Mouse (Mus musculus) bone marrow, adult 2 months (tissue): ENCODE results near the gene Wnk2.

Experiments used
- CTCF ChIP-seq: fragments of 200-500 bp; IDR thresholded peaks from 2 replicates; pipeline ENCODE4 v1.5.1; 2011; ENCODE audit warnings: low read length, control low read depth; ENCODE audit not compliant: control insufficient read depth, insufficient read depth
- POLR2A ChIP-seq: fragments of 200-500 bp; IDR thresholded peaks from 2 replicates; pipeline ENCODE4 v1.6.1; 2011; ENCODE audit warnings: low read depth, mild to moderate bottlenecking, control low read depth, low read length, borderline replicate concordance; ENCODE audit not compliant: control insufficient read depth

DNA sequence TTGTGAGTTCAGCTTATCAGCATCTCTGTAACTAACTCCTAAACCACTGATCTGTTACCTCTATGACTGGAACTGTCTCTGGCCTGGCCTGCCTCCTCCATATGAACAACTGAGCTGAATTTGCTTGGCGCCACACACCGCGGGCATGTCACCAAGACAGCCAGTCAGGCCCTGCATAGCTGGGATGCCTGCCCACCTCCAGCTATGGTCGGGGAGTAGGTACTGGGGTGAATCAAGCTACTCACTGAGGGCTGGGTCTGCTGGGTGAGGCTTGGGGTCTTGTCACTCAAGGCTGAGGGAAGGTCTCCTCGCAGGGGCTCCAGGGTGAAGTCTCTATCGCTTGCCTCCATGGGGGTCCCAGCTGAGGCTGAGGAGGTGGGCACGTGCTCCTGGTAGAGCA is 87.4 kb downstream of the Wnk2 start:
- TF ChIP-seq POLR2A (no peak), CTCF (no peak)
